ENCODE assay signal across 9 mouse cellular contexts in genomic region chr2:129502641-129503040, GRCm38 (mm10). TPM values are rescaled to one million over a fixed set of nuclear protein-coding genes. Genes with fewer than 3 reads are reported as not detected.
A peak's percentile ranks its signal among the peaks of the same experiment; 100 is the strongest.
DNase-seq lines count a peak whose midpoint lies in the region; ATAC-seq and TF ChIP-seq lines count a peak whose summit lies in the region.
"Had no signal": no experiment of that assay in that cellular context is flagged by ENCODE, and none has a peak within 500 bp of the region (broad histone marks: within the 10 kb centered on the region; RNA-seq: fewer than 3 reads in every experiment).

No protein-coding gene starts in this region.

- H3K79me2 ChIP-seq in MEL (ENCODE audit: control insufficient read depth, insufficient read depth, low read length, poor library complexity): no peaks in the 10 kb centered on the region
- no peaks in the 10 kb centered on the region; the same call in 1 of the 2 replicates for H3K79me2 ChIP-seq in macrophage (ENCODE audit: inconsistent target)

- no peak for TF ChIP-seq EP300 in MEL (IDR thresholded peaks at IDR 0.05; ENCODE audit: low read depth in 1 of 2, low read length in 2 of 2)

- no peak for ATAC-seq in intestine, embryonic 14.5 days (replicated peaks; ENCODE audit: low FRiP score, low TSS enrichment, low read depth)
- no peak for ATAC-seq in intestine, embryonic 16.5 days

- H3K9ac ChIP-seq in intestine, embryonic 14.5 days (ENCODE audit: low read length): no peak overlapping the region
- H3K9ac ChIP-seq in intestine, embryonic 16.5 days (ENCODE audit: low read depth, low read length): no peak overlapping the region
- H3K9ac ChIP-seq in MEL (ENCODE audit: control insufficient read depth, low read depth, low read length, poor library complexity, severe bottlenecking): no peak overlapping the region
- H3K9ac ChIP-seq: limb, embryonic 13.5 days had no signal

- H3K27ac ChIP-seq in intestine, embryonic 14.5 days (ENCODE audit: low read depth): no peak overlapping the region
- H3K27ac ChIP-seq in intestine, embryonic 16.5 days (ENCODE audit: low read length): no peak overlapping the region
- H3K27ac ChIP-seq in MEL (ENCODE audit: control insufficient read depth, low read depth, low read length) (no peak overlapping the region), macrophage (0 out of 2 replicates have a peak overlapping the region, but pooled peaks have one; percentile 8)
- H3K27ac ChIP-seq: limb, embryonic 13.5 days had no signal

- no peaks in the 10 kb centered on the region for H3K4me1 ChIP-seq in intestine, embryonic 14.5 days (replicated peaks; ENCODE audit: control insufficient read depth, insufficient read depth, low read length)
- H3K4me1 ChIP-seq in intestine, embryonic 16.5 days (ENCODE audit: control insufficient read depth, insufficient read depth, low read length): no peaks in the 10 kb centered on the region
- H3K4me1 ChIP-seq in MEL (ENCODE audit: control insufficient read depth in 1 of 2, insufficient read depth in 2 of 2, low read length in 2 of 2): no peaks in the 10 kb centered on the region
- H3K4me1 ChIP-seq: limb, embryonic 13.5 days had no signal

- H3K4me2 ChIP-seq in intestine, embryonic 14.5 days (ENCODE audit: low read length): no peak overlapping the region
- H3K4me2 ChIP-seq in intestine, embryonic 16.5 days (ENCODE audit: low read depth, low read length): no peak overlapping the region
- H3K4me2 ChIP-seq: limb, embryonic 13.5 days had no signal

- no peak overlapping the region for H3K4me3 ChIP-seq in intestine, embryonic 14.5 days (ENCODE audit: low read depth, low read length)
- H3K4me3 ChIP-seq in intestine, embryonic 16.5 days (ENCODE audit: low read length): no peak overlapping the region
- H3K4me3 ChIP-seq in MEL (ENCODE audit: control insufficient read depth in 1 of 2, insufficient read depth in 1 of 2, low read depth in 2 of 2, low read length in 2 of 2) (no peak overlapping the region), macrophage (ENCODE audit: inconsistent target) (no peak overlapping the region)
- H3K4me3 ChIP-seq: limb, embryonic 13.5 days had no signal

- 29% methylated on average over 6 of the region's 6 CpGs for WGBS in intestine, embryonic 14.5 days
- 22% methylated on average over 6 of the region's 6 CpGs for WGBS in intestine, embryonic 16.5 days
- WGBS in macrophage (ENCODE audit: missing documents): 29% methylated on average over 6 of the region's 6 CpGs

- peak; percentile 25 for TF ChIP-seq RAD21 in MEL (IDR thresholded peaks at IDR 0.05; ENCODE audit: low read depth, low read length)

- H3K9me3 ChIP-seq in intestine, embryonic 14.5 days (ENCODE audit: control insufficient read depth, low read length): no peaks in the 10 kb centered on the region
- no peaks in the 10 kb centered on the region for H3K9me3 ChIP-seq in intestine, embryonic 16.5 days (ENCODE audit: control insufficient read depth, low read length)
- H3K9me3 ChIP-seq in MEL (replicated peaks; ENCODE audit: insufficient read depth, low read length): no peaks in the 10 kb centered on the region
- H3K9me3 ChIP-seq: limb, embryonic 13.5 days had no signal

- H3K36me3 ChIP-seq in intestine, embryonic 14.5 days (ENCODE audit: control insufficient read depth, insufficient read depth, low read length): no peaks in the 10 kb centered on the region
- H3K36me3 ChIP-seq in intestine, embryonic 16.5 days (ENCODE audit: control insufficient read depth, insufficient read depth, low read length): no peaks in the 10 kb centered on the region
- H3K36me3 ChIP-seq in MEL (ENCODE audit: control insufficient read depth in 1 of 2, insufficient read depth in 2 of 2, low read length in 2 of 2): no peaks in the 10 kb centered on the region
- H3K36me3 ChIP-seq in macrophage (ENCODE audit: inconsistent target): no peaks in the 10 kb centered on the region
- H3K36me3 ChIP-seq: limb, embryonic 13.5 days had no signal

- DNase-seq in intestine, embryonic 14.5 days (ENCODE audit: low spot score): peak; percentile 72
- no peak for DNase-seq in MEL (ENCODE audit: low read depth, low spot score)
- DNase-seq in cerebellum, adult 8-10 months: peak; percentile 80
- peak; percentile 71 to 72 for DNase-seq in frontal cortex, postnatal 36 days (ENCODE audit: low spot score in 2 of 2)
- peak; percentile 64 for DNase-seq in layer of hippocampus, adult 9-11 months
- peak; percentile 53 for DNase-seq in urinary bladder, postnatal 25 days (ENCODE audit: low spot score)

- no peak for TF ChIP-seq POLR2A in MEL (IDR thresholded peaks at IDR 0.05; ENCODE audit: control insufficient read depth in 1 of 2, insufficient read depth in 1 of 2, low read depth in 1 of 2, low read length in 2 of 2, poor library complexity in 1 of 2)

- no peaks in the 10 kb centered on the region for H3K27me3 ChIP-seq in intestine, embryonic 14.5 days (replicated peaks; ENCODE audit: control insufficient read depth, insufficient read depth, low read length)
- H3K27me3 ChIP-seq in intestine, embryonic 16.5 days (replicated peaks; ENCODE audit: control insufficient read depth, insufficient read depth, low read length): no peaks in the 10 kb centered on the region
- H3K27me3 ChIP-seq in MEL (ENCODE audit: control insufficient read depth in 1 of 2, insufficient read depth in 2 of 2, low read length in 2 of 2): no peaks in the 10 kb centered on the region; a peak in 1 of 4 replicates
- H3K27me3 ChIP-seq: limb, embryonic 13.5 days had no signal

- TF ChIP-seq CTCF in MEL (IDR thresholded peaks at IDR 0.05 in 2 of 3, conservative IDR thresholded peaks at IDR 0.05 in 1 of 3; ENCODE audit: control insufficient read depth in 1 of 3, insufficient read depth in 1 of 3, low read depth in 2 of 3, low read length in 3 of 3, poor library complexity in 1 of 3, severe bottlenecking in 1 of 3): peak in 2 of 3 experiments; percentile 14 to 38; a peak in 2 of 6 replicates

TF ChIP-seq in MEL, 35 proteins besides CTCF, POLR2A, EP300 and RAD21:
- peak; percentile 37 for TF ChIP-seq SMC3 (IDR thresholded peaks at IDR 0.05; ENCODE audit: low read depth, low read length)
- TF ChIP-seq TBP (IDR thresholded peaks at IDR 0.05; ENCODE audit: low read depth, low read length): no peak

RNA-seq across cellular contexts. Expression of gene F830045P16Rik, which starts 33.8 kb away (rescaled TPM):
- polyA plus RNA-seq in intestine, embryonic 14.5 days (2014; fragmentation: Nextera tagmentation; extraction: Ambion mirVana): not detected in 2 replicates
- polyA plus RNA-seq in intestine, embryonic 16.5 days (2015; fragmentation: Nextera tagmentation; extraction: Ambion mirVana): not detected in 2 replicates
- not detected in 2 replicates for total RNA-seq in MEL (2012; rRNA removed)
- not detected for polyA plus RNA-seq in MEL (2012; ENCODE audit: insufficient read depth in 1 of 2, insufficient read length in 2 of 2, low read depth in 1 of 2, low replicate concordance in 2 of 2, missing spikeins in 1 of 2)
- 1 to 10 TPM in 7 of 26 experiments, under 1 TPM in 14, not detected in 5; 0.25 to 2.4 (median 0.87) TPM for total RNA-seq in macrophage (2018; cell fraction: chromatin; rRNA removed)
- 1 to 10 TPM in 12 of 26 experiments, under 1 TPM in 14; 0.43 to 2.0 (median 0.90) TPM for total RNA-seq in macrophage (2018; cell fraction: cytosol; rRNA removed)
- total RNA-seq in macrophage (2018; cell fraction: nucleus; rRNA removed): 1 to 10 TPM in 14 of 26 experiments, under 1 TPM in 8, not detected in 4; 0.42 to 3.2 (median 1.1) TPM
- polyA plus RNA-seq in macrophage (2018): 0.26 to 1.1 TPM (median 0.55 TPM) in 3 replicates
